Mouse (Mus musculus) ES-E14 (cell line): ENCODE data around the gene Fam222a.

ENCODE experiments used
- HCFC1 ChIP-seq: IDR thresholded peaks from 2 replicates; pipeline ENCODE4 v1.6.1; 2012; ENCODE audit warnings: low read length, inconsistent platforms, borderline replicate concordance; ENCODE audit not compliant: insufficient read depth
- MAFK ChIP-seq: IDR thresholded peaks from 2 replicates; pipeline ENCODE4 v1.6.1; 2014; ENCODE audit warnings: mild to moderate bottlenecking, low read depth, low read length, inconsistent platforms; ENCODE audit not compliant: insufficient read depth

DNA sequence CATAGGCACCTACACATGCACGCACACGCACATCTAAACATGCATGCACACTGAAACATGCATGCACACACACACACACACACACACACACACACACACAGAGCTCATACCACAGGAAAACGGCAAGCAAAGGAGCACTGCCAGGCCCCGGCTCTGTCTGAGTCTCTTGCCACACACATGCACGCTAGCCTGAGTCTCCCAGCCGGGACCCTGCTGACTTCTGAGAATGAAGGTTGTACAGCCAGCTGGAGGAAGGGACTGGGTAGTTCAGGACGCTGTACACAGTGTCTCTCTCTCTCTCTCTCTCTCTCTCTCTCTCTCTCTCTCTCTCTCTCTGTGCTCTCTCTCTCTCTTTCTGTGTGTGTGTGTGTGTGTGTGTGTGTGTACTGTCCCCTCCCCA is 17.4 kb upstream of the Fam222a start:
- TF ChIP-seq MAFK (no peak), HCFC1 (no peak)
